Mouse (Mus musculus) CH12.LX (cell line): ENCODE measurements around the gene Psmd1. TPM values are rescaled to one million over a fixed set of nuclear protein-coding genes. Genes with fewer than 3 reads are reported as not detected.

Experiments used
- DNase-seq: peaks from one replicate; pipeline ENCODE4 v3.0.0-alpha.2; 2013; ENCODE audit errors: extremely low read depth
- H3K27ac ChIP-seq: 2 replicates; pipeline ENCODE4 v1.5.1; 2012; ENCODE audit warnings: low read depth, mild to moderate bottlenecking, control low read depth, moderate library complexity; ENCODE audit not compliant: insufficient read depth
- H3K27me3 ChIP-seq: replicated peaks from 2 replicates; pipeline ENCODE3; 2012; ENCODE audit warnings: inconsistent platforms
- H3K36me3 ChIP-seq, 2 experiments: replicated peaks in 1 of 2; 2 replicates each; pipeline versions ENCODE3 to v1.6.1; 2012; ENCODE audit warnings: inconsistent platforms in 1 of 2, low read length in 1 of 2, mild to moderate bottlenecking in 1 of 2, mixed read lengths in 1 of 2, moderate library complexity in 1 of 2; ENCODE audit not compliant: control insufficient read depth in 1 of 2, insufficient read depth in 1 of 2
- H3K4me1 ChIP-seq, 2 experiments: 2 replicates each; pipeline ENCODE4 v1.6.1; 2012; ENCODE audit warnings: inconsistent platforms in 1 of 2, moderate library complexity in 1 of 2; ENCODE audit not compliant: insufficient read depth in 2 of 2, control insufficient read depth in 1 of 2
- H3K4me2 ChIP-seq: 2 replicates; pipeline ENCODE4 v1.6.1; 2012; ENCODE audit warnings: low read depth, mild to moderate bottlenecking, control low read depth; ENCODE audit not compliant: poor library complexity, insufficient read depth, severe bottlenecking
- H3K4me3 ChIP-seq, 3 experiments: fragments of 150-350 bp in 1 of 3; sonication (generic) in 1 of 3; replicated peaks in 1 of 3; 2 replicates each; pipeline versions ENCODE3 to v1.5.1; 2011 to 2012; ENCODE audit warnings: low read depth in 2 of 3, low read length in 2 of 3, mild to moderate bottlenecking in 2 of 3, moderate library complexity in 2 of 3, control low read depth in 1 of 3, improper control_type of control experiment in 1 of 3, inconsistent platforms in 1 of 3, mixed read lengths in 1 of 3; ENCODE audit not compliant: poor library complexity in 1 of 3
- H3K79me2 ChIP-seq: replicated peaks from 2 replicates; pipeline ENCODE4 v1.6.1; 2012; ENCODE audit warnings: mild to moderate bottlenecking, moderate library complexity; ENCODE audit not compliant: control insufficient read depth, poor library complexity, insufficient read depth, severe bottlenecking; ENCODE audit errors: extremely low read depth
- H3K9ac ChIP-seq: 2 replicates; pipeline ENCODE4 v1.6.1; 2012; ENCODE audit warnings: low read depth, mild to moderate bottlenecking, control low read depth, moderate library complexity; ENCODE audit not compliant: insufficient read depth
- H3K9me3 ChIP-seq: replicated peaks from 2 replicates; pipeline ENCODE3; 2012; ENCODE audit warnings: low read length, inconsistent platforms, mixed read lengths
- BHLHE40 ChIP-seq: IDR thresholded peaks from 2 replicates; pipeline ENCODE4 v1.6.1; 2011; ENCODE audit warnings: mild to moderate bottlenecking, low read depth, low read length, improper control_type of control experiment
- CHD1 ChIP-seq: IDR thresholded peaks from 2 replicates; pipeline ENCODE4 v1.6.1; 2012; ENCODE audit warnings: low read depth, low read length, improper control_type of control experiment, inconsistent platforms
- CTCF ChIP-seq, 2 experiments: IDR thresholded peaks in 1 of 2; conservative IDR thresholded peaks in 1 of 2; 2 replicates each; pipeline ENCODE4 v1.5.1; 2011 to 2012; ENCODE audit warnings: low read depth in 2 of 2, low read length in 2 of 2, improper control_type of control experiment in 1 of 2, inconsistent platforms in 1 of 2, mild to moderate bottlenecking in 1 of 2, moderate library complexity in 1 of 2
- E2F4 ChIP-seq: IDR thresholded peaks from 2 replicates; pipeline ENCODE4 v1.6.1; 2011; ENCODE audit warnings: low read depth, low read length, improper control_type of control experiment; ENCODE audit not compliant: insufficient replicate concordance
- ELF1 ChIP-seq: IDR thresholded peaks from 2 replicates; pipeline ENCODE4 v1.6.1; 2014; ENCODE audit warnings: low read depth, mild to moderate bottlenecking, inconsistent platforms, low read length, improper control_type of control experiment
- EP300 ChIP-seq: IDR thresholded peaks from 2 replicates; pipeline ENCODE4 v1.6.1; 2011; ENCODE audit warnings: low read length, improper control_type of control experiment
- ETS1 ChIP-seq: conservative IDR thresholded peaks from 2 replicates; pipeline ENCODE4 v1.6.1; 2012; ENCODE audit warnings: low read depth, mild to moderate bottlenecking, inconsistent platforms, low read length, improper control_type of control experiment, moderate library complexity
- IRF4 ChIP-seq: IDR thresholded peaks from 2 replicates; pipeline ENCODE4 v1.6.1; 2014; ENCODE audit warnings: low read depth, mild to moderate bottlenecking, inconsistent platforms, low read length, improper control_type of control experiment
- JUN ChIP-seq: IDR thresholded peaks from 2 replicates; pipeline ENCODE4 v1.6.1; 2011; ENCODE audit warnings: low read depth, mild to moderate bottlenecking, low read length, improper control_type of control experiment, moderate library complexity; ENCODE audit not compliant: insufficient read depth
- JUND ChIP-seq: conservative IDR thresholded peaks from 2 replicates; pipeline ENCODE4 v1.6.1; 2011; ENCODE audit warnings: low read depth, low read length, improper control_type of control experiment
- KAT2A ChIP-seq: IDR thresholded peaks from 2 replicates; pipeline ENCODE4 v1.6.1; 2012; ENCODE audit warnings: low read length, improper control_type of control experiment, inconsistent platforms; ENCODE audit not compliant: insufficient replicate concordance
- MAFK ChIP-seq: IDR thresholded peaks from 2 replicates; pipeline ENCODE4 v1.6.1; 2011; ENCODE audit warnings: low read length, improper control_type of control experiment; ENCODE audit not compliant: insufficient replicate concordance
- MAX ChIP-seq: IDR thresholded peaks from 2 replicates; pipeline ENCODE4 v1.6.1; 2011; ENCODE audit warnings: low read length, improper control_type of control experiment
- MEF2A ChIP-seq: IDR thresholded peaks from 2 replicates; pipeline ENCODE4 v1.6.1; 2014; ENCODE audit warnings: low read depth, mild to moderate bottlenecking, inconsistent platforms, low read length, improper control_type of control experiment, borderline replicate concordance
- MXI1 ChIP-seq: IDR thresholded peaks from 2 replicates; pipeline ENCODE4 v1.6.1; 2011; ENCODE audit warnings: mild to moderate bottlenecking, low read depth, low read length, improper control_type of control experiment
- MYC ChIP-seq: IDR thresholded peaks from 2 replicates; pipeline ENCODE4 v1.6.1; 2011; ENCODE audit warnings: low read depth, mild to moderate bottlenecking, improper control_type of control experiment, low read length
- NELFE ChIP-seq: IDR thresholded peaks from 2 replicates; pipeline ENCODE4 v1.6.1; 2011; ENCODE audit warnings: low read depth, low read length, improper control_type of control experiment
- NRF1 ChIP-seq: IDR thresholded peaks from 2 replicates; pipeline ENCODE4 v1.6.1; 2014; ENCODE audit warnings: low read depth, mild to moderate bottlenecking, inconsistent platforms, low read length, improper control_type of control experiment, moderate library complexity
- PAX5 ChIP-seq: IDR thresholded peaks from 2 replicates; pipeline ENCODE4 v1.6.1; 2012; ENCODE audit warnings: low read length, inconsistent platforms, mixed read lengths
- POLR2A ChIP-seq: IDR thresholded peaks from 2 replicates; pipeline ENCODE4 v1.6.1; 2011; ENCODE audit warnings: low read depth, mild to moderate bottlenecking, improper control_type of control experiment, low read length
- POLR2AphosphoS2 ChIP-seq: IDR thresholded peaks from 2 replicates; pipeline ENCODE4 v1.6.1; 2011; ENCODE audit warnings: low read depth, low read length, improper control_type of control experiment
- RAD21 ChIP-seq: IDR thresholded peaks from 2 replicates; pipeline ENCODE4 v1.6.1; 2011; ENCODE audit warnings: low read depth, mild to moderate bottlenecking, low read length, improper control_type of control experiment, moderate library complexity
- RCOR1 ChIP-seq: conservative IDR thresholded peaks from 2 replicates; pipeline ENCODE4 v1.6.1; 2012; ENCODE audit warnings: low read depth, mild to moderate bottlenecking, inconsistent platforms, low read length, improper control_type of control experiment
- SIN3A ChIP-seq: IDR thresholded peaks from 2 replicates; pipeline ENCODE4 v1.6.1; 2012; ENCODE audit warnings: low read length, improper control_type of control experiment, inconsistent platforms
- SMC3 ChIP-seq: IDR thresholded peaks from 2 replicates; pipeline ENCODE4 v1.6.1; 2011; ENCODE audit warnings: low read depth, low read length, improper control_type of control experiment
- TCF12 ChIP-seq: IDR thresholded peaks from 2 replicates; pipeline ENCODE4 v1.6.1; 2014; ENCODE audit warnings: low read depth, mild to moderate bottlenecking, inconsistent platforms, low read length, improper control_type of control experiment
- UBTF ChIP-seq: IDR thresholded peaks from 2 replicates; pipeline ENCODE4 v1.6.1; 2012; ENCODE audit warnings: low read depth, mild to moderate bottlenecking, inconsistent platforms, low read length, improper control_type of control experiment, moderate library complexity
- USF1 ChIP-seq: IDR thresholded peaks from 2 replicates; pipeline ENCODE4 v1.6.1; 2014; ENCODE audit warnings: low read depth, mild to moderate bottlenecking, inconsistent platforms, low read length, improper control_type of control experiment
- USF2 ChIP-seq: conservative IDR thresholded peaks from 2 replicates; pipeline ENCODE4 v1.6.1; 2011; ENCODE audit warnings: low read depth, low read length, improper control_type of control experiment
- ZC3H11A ChIP-seq: IDR thresholded peaks from 2 replicates; pipeline ENCODE4 v1.6.1; 2012; ENCODE audit warnings: low read depth, mild to moderate bottlenecking, inconsistent platforms, low read length, improper control_type of control experiment
- ZKSCAN1 ChIP-seq: IDR thresholded peaks from 2 replicates; pipeline ENCODE4 v1.6.1; 2012; ENCODE audit warnings: low read depth, inconsistent platforms, low read length, improper control_type of control experiment, borderline replicate concordance
- ZMIZ1 ChIP-seq: IDR thresholded peaks from 2 replicates; pipeline ENCODE4 v1.6.1; 2012; ENCODE audit warnings: low read depth, mild to moderate bottlenecking, inconsistent platforms, low read length, improper control_type of control experiment
- ZNF384 ChIP-seq: IDR thresholded peaks from 2 replicates; pipeline ENCODE4 v1.6.1; 2012; ENCODE audit warnings: low read depth, low read length, improper control_type of control experiment, inconsistent platforms
- dilution Hi-C: fragments of 300-500 bp; cut with MboI; formaldehyde crosslinking; loops from 2 replicates; pipeline ENCODE4 v1.14.3; 2020; ENCODE audit warnings: low sequenced_read_pairs; ENCODE audit not compliant: extremely low pct_unique_long_range_greater_than_20kb, extremely low pct_ligation_motif_present
- in situ Hi-C: fragments of 300-500 bp; cut with MboI; formaldehyde crosslinking; loops from 3 replicates; pipeline ENCODE4 v1.14.3; 2019; ENCODE audit warnings: low sequenced_read_pairs, low pct_ligation_motif_present, low pct_unique_long_range_greater_than_20kb, mixed read lengths
- polyA plus RNA-seq: library from polyadenylated mRNA; unstranded; fragments of >175 nt; gene quantifications from 2 replicates; pipeline ENCODE4 v1.2.1, GENCODE M21; 2012; ENCODE audit warnings: low read depth; ENCODE audit not compliant: insufficient read length
- total RNA-seq, 2 experiments: library from RNA; depleted of rRNA; stranded (reverse); fragments of 300-350 nt in 1 of 2; fragments of >200 nt in 1 of 2; gene quantifications; 2 replicates each; pipeline ENCODE4 v1.2.3; 2012 to 2014

Gene Psmd1
- total and polyA plus RNA-seq, 3 experiments, result 87.6 to 196 (median 134) TPM

GRCm38 (mm10) chr1:86154824-86155164 lies 90.6 kb downstream of the Psmd1 start:
- H3K27ac ChIP-seq, result no peak overlapping the region
- no peak for DNase-seq
- dilution Hi-C loops, result no loop called here
- in situ Hi-C loops, result no loop called here
- no peak for TF ChIP-seq SMC3
- 0 out of 2 replicates have a peak, but pooled peaks have one; percentile 26 for TF ChIP-seq SIN3A
- TF ChIP-seq MXI1, result no peak; the same call in 1 of the 2 replicates
- TF ChIP-seq BHLHE40, result no peak
- no peak for TF ChIP-seq TCF12
- no peak for TF ChIP-seq ZMIZ1
- no peak for TF ChIP-seq NRF1
- no peak for TF ChIP-seq KAT2A
- H3K36me3 ChIP-seq, result peaks cover 2 to 25% of the 10 kb centered on the region in 2 experiments
- H3K4me2 ChIP-seq, result peak overlapping the region; percentile 46
- no peaks in the 10 kb centered on the region for H3K9me3 ChIP-seq
- H3K9ac ChIP-seq, result peak overlapping the region; percentile 64
- no peaks in the 10 kb centered on the region for H3K27me3 ChIP-seq
- peaks cover 8 to 52% of the 10 kb centered on the region in 2 experiments; a peak in 3 of 4 replicates for H3K4me1 ChIP-seq
- H3K79me2 ChIP-seq, result no peaks in the 10 kb centered on the region
- peak overlapping the region; percentile 73 to 78 (median 76) for H3K4me3 ChIP-seq

- Histone ChIP-seq H3K4me1 (peaks cover 8 to 49% of the 10 kb centered on the region in 2 experiments; a peak in 3 of 4 replicates), H3K4me2 (peak overlapping the region; percentile 46), H3K4me3 (peak overlapping the region in 2 of 3 experiments; percentile 76 to 78), H3K79me2 (no peaks in the 10 kb centered on the region), H3K36me3 (peaks cover 12 to 38% of the 10 kb centered on the region in 2 experiments), H3K27me3 (no peaks in the 10 kb centered on the region), H3K9me3 (no peaks in the 10 kb centered on the region), H3K9ac (peak overlapping the region; percentile 1; the same call in 1 of the 2 replicates), H3K27ac (peak overlapping the region; percentile 72; the same call in 1 of the 2 replicates)
- in situ Hi-C loops, result no loop called here
- dilution Hi-C loops, result no loop called here
- peak; percentile 82 for DNase-seq
- TF ChIP-seq USF2 (no peak), IRF4 (peak; percentile 57), MEF2A (peak; percentile 63; the same call in 1 of the 2 replicates), NELFE (no peak), TCF12 (peak; percentile 40; the same call in 1 of the 2 replicates), SMC3 (no peak), RCOR1 (no peak), JUN (no peak), ELF1 (no peak), E2F4 (no peak), ZNF384 (no peak), MAX (no peak), PAX5 (no peak), ZKSCAN1 (no peak), ZC3H11A (no peak), POLR2AphosphoS2 (no peak), POLR2A (no peak), SIN3A (no peak), EP300 (peak; percentile 66), BHLHE40 (peak; percentile 41), RAD21 (no peak), MXI1 (no peak), USF1 (no peak), CHD1 (no peak), MAFK (0 out of 2 replicates have a peak, but pooled peaks have one; percentile 14), ETS1 (peak; percentile 56; the same call in 1 of the 2 replicates), CTCF (conservative IDR thresholded peaks at IDR 0.05 in 1 of 2, IDR thresholded peaks at IDR 0.05 in 1 of 2; ENCODE audit: low read depth in 2 of 2, low read length in 2 of 2) (no peak), ZMIZ1 (no peak), MYC (no peak), UBTF (no peak), JUND (no peak)
Observed at GRCm38 (mm10) chr1:86156075-86156474, 91.9 kb downstream of the Psmd1 start.
